Mouse (Mus musculus) kidney, postnatal 4 days (tissue): Measurements from ENCODE around the gene Pgd.
"Not testable (repeated sequence)": the region's sequence is repeated elsewhere in the genome, so short reads cannot be mapped to it uniquely, and the experiment has no call there.

ENCODE experiments used
- DNase-seq, 2 experiments: peaks; one replicate each; pipeline ENCODE4 v3.0.0; 2021; ENCODE audit warnings: mixed read lengths in 2 of 2

The Pgd gene

GRCm38 (mm10) chr4:149131021-149131752 is 35.4 kb downstream of the Pgd start:
- DNase-seq = no peak

GRCm38 (mm10) chr4:149128467-149128866 is 38.1 kb downstream of the Pgd start:
- no peak for DNase-seq

GRCm38 (mm10) chr4:149126663-149127062 is 39.9 kb downstream of the Pgd start, which contains the start of gene Cort:
Gene Cort (minus strand): TSS chr4:149126763.
- no peak for DNase-seq

GRCm38 (mm10) chr4:149126115-149126509 is 40.5 kb downstream of the Pgd start:
- DNase-seq = peak; percentile 42 to 56

GRCm38 (mm10) chr4:149125341-149126114 is 41.0 kb downstream of the Pgd start:
- no peak for DNase-seq

- DNase-seq = no peak
These were observed 43.1 kb downstream of the Pgd start for GRCm38 (mm10) chr4:149123432-149123831.

- not testable (repeated sequence) for DNase-seq
These were observed 46.5 kb downstream of the Pgd start for GRCm38 (mm10) chr4:149119978-149120562.

GRCm38 (mm10) chr4:149103875-149104561 is 62.6 kb downstream of the Pgd start, which contains the start of gene Dffa:
Gene Dffa (plus strand): TSS chr4:149104146.
- peak; percentile 94 to 96 for DNase-seq

GRCm38 (mm10) chr4:149101456-149101855 is 65.1 kb downstream of the Pgd start:
- no peak for DNase-seq

- DNase-seq = not testable (repeated sequence)
These were observed 66.1 kb downstream of the Pgd start for GRCm38 (mm10) chr4:149100449-149100848.
